Mouse (Mus musculus): ENCODE results near the gene Mical3. TPM values are rescaled to one million over a fixed set of nuclear protein-coding genes. Genes with fewer than 3 reads are reported as not detected.

Gene Mical3
- 12.8 and 13.7 TPM in 2 replicates for polyA plus RNA-seq (2016; fragmentation: Nextera tagmentation; extraction: Ambion mirVana)

GRCm38 (mm10) chr6:121130773-121131172, at the start of gene Mical3:
Gene Mical3, minus strand, starts transcription at chr6:121130999.
- Histone ChIP-seq H3K27me3 (replicated peaks) (peaks cover 71% of the 10 kb centered on the region), H3K36me3 (no peaks in the 10 kb centered on the region), H3K9ac (peak within 1 kb of the TSS; percentile 55), H3K27ac (no peak within 1 kb of the TSS), H3K4me3 (peak within 1 kb of the TSS; percentile 51), H3K4me1 (peaks cover 19% of the 10 kb centered on the region), H3K9me3 (replicated peaks) (no peaks in the 10 kb centered on the region), H3K4me2 (peak within 1 kb of the TSS; percentile 85)
- 4% methylated on average over 17 of the region's 17 CpGs for WGBS (ENCODE audit: insufficient replicate concordance)
- no peak for ATAC-seq

GRCm38 (mm10) chr6:121179846-121180245, 49.0 kb upstream of the Mical3 start:
- Histone ChIP-seq H3K4me1 (peaks cover 25% of the 10 kb centered on the region), H3K9ac (no peak overlapping the region), H3K36me3 (no peaks in the 10 kb centered on the region), H3K9me3 (replicated peaks) (no peaks in the 10 kb centered on the region), H3K27ac (no peak overlapping the region), H3K4me2 (no peak overlapping the region), H3K27me3 (replicated peaks) (peaks cover 6% of the 10 kb centered on the region), H3K4me3 (no peak overlapping the region)
- 68% methylated on average over 7 of the region's 7 CpGs for WGBS (ENCODE audit: insufficient replicate concordance)
- ATAC-seq: no peak

- Histone ChIP-seq H3K36me3 (no peaks in the 10 kb centered on the region), H3K9ac (no peak overlapping the region), H3K27ac (no peak overlapping the region), H3K4me2 (no peak overlapping the region), H3K4me1 (peaks cover 17% of the 10 kb centered on the region), H3K4me3 (no peak overlapping the region), H3K27me3 (replicated peaks) (peaks cover 12% of the 10 kb centered on the region), H3K9me3 (replicated peaks) (no peaks in the 10 kb centered on the region)
- WGBS (ENCODE audit: insufficient replicate concordance): 48% methylated on average over 7 of the region's 7 CpGs
- ATAC-seq: no peak
Measured at GRCm38 (mm10) chr6:121178700-121179358, 48.0 kb upstream of the Mical3 start.

GRCm38 (mm10) chr6:121177118-121177708, 46.4 kb upstream of the Mical3 start:
- H3K9ac ChIP-seq: no peak overlapping the region
- H3K4me2 ChIP-seq: no peak overlapping the region
- no peak overlapping the region for H3K27ac ChIP-seq
- H3K27me3 ChIP-seq (replicated peaks): peaks cover 19% of the 10 kb centered on the region
- 67% methylated on average over 7 of the region's 7 CpGs for WGBS (ENCODE audit: insufficient replicate concordance)
- no peak overlapping the region for H3K4me3 ChIP-seq
- no peaks in the 10 kb centered on the region for H3K9me3 ChIP-seq (replicated peaks)
- no peaks in the 10 kb centered on the region for H3K36me3 ChIP-seq
- peaks cover 13% of the 10 kb centered on the region for H3K4me1 ChIP-seq
- ATAC-seq: 0 out of 2 replicates have a peak, but pooled peaks have one; percentile 17

- Histone ChIP-seq H3K4me1 (peaks cover 13% of the 10 kb centered on the region), H3K27ac (no peak overlapping the region), H3K4me3 (no peak overlapping the region), H3K9ac (no peak overlapping the region), H3K27me3 (replicated peaks) (peaks cover 24% of the 10 kb centered on the region), H3K9me3 (replicated peaks) (no peaks in the 10 kb centered on the region), H3K4me2 (no peak overlapping the region), H3K36me3 (no peaks in the 10 kb centered on the region)
- ATAC-seq: no peak
- WGBS (ENCODE audit: insufficient replicate concordance): 39% methylated on average over 4 of the region's 4 CpGs
Measured at GRCm38 (mm10) chr6:121176731-121177098, 45.9 kb upstream of the Mical3 start.

GRCm38 (mm10) chr6:121176011-121176730, 45.4 kb upstream of the Mical3 start:
- H3K9ac ChIP-seq: no peak overlapping the region
- H3K27me3 ChIP-seq (replicated peaks): peaks cover 28% of the 10 kb centered on the region
- H3K27ac ChIP-seq: no peak overlapping the region
- no peak overlapping the region for H3K4me2 ChIP-seq
- 35% methylated on average over 14 of the region's 14 CpGs for WGBS (ENCODE audit: insufficient replicate concordance)
- no peak overlapping the region for H3K4me3 ChIP-seq
- no peaks in the 10 kb centered on the region for H3K9me3 ChIP-seq (replicated peaks)
- H3K4me1 ChIP-seq: peaks cover 13% of the 10 kb centered on the region
- no peaks in the 10 kb centered on the region for H3K36me3 ChIP-seq
- no peak for ATAC-seq

GRCm38 (mm10) chr6:121174761-121175160, 44.0 kb upstream of the Mical3 start:
- Histone ChIP-seq H3K27me3 (replicated peaks) (peaks cover 28% of the 10 kb centered on the region), H3K4me1 (peaks cover 13% of the 10 kb centered on the region), H3K4me2 (no peak overlapping the region), H3K27ac (no peak overlapping the region), H3K9ac (no peak overlapping the region), H3K4me3 (no peak overlapping the region), H3K36me3 (no peaks in the 10 kb centered on the region), H3K9me3 (replicated peaks) (no peaks in the 10 kb centered on the region)
- 76% methylated on average over 6 of the region's 6 CpGs for WGBS (ENCODE audit: insufficient replicate concordance)
- ATAC-seq: no peak

- WGBS (ENCODE audit: insufficient replicate concordance): 55% methylated on average over 5 of the region's 5 CpGs
- ATAC-seq: no peak
- Histone ChIP-seq H3K9ac (no peak overlapping the region), H3K4me3 (no peak overlapping the region), H3K27ac (no peak overlapping the region), H3K4me2 (no peak overlapping the region), H3K36me3 (no peaks in the 10 kb centered on the region), H3K27me3 (replicated peaks) (peaks cover 28% of the 10 kb centered on the region), H3K9me3 (replicated peaks) (no peaks in the 10 kb centered on the region), H3K4me1 (peaks cover 13% of the 10 kb centered on the region)
Measured at GRCm38 (mm10) chr6:121173471-121173870, 42.7 kb upstream of the Mical3 start.

DNA sequence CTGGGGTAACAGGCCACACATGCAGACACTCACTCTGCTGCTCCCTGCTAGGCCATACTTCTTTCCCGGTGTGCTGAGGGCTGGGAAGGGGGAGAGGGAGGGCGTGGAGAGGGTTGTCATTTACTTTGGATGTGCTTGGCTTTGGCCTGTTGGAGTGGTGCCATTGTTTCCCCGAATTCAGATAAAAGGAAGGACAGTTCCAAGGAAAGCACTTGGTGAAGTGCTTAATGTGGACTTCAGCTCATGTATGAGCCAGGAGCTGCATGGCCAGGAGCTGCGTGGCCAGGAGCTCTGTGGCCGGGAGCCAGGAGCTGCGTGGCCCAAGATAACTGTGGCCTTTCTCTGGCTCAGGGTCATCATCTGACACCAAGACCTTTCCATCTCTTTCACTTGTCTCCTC, 40.3 kb upstream of the Mical3 start:
- Histone ChIP-seq H3K4me3 (no peak overlapping the region), H3K4me1 (peaks cover 2% of the 10 kb centered on the region), H3K9me3 (replicated peaks) (no peaks in the 10 kb centered on the region), H3K4me2 (no peak overlapping the region), H3K27me3 (replicated peaks) (peaks cover 36% of the 10 kb centered on the region), H3K36me3 (no peaks in the 10 kb centered on the region), H3K27ac (no peak overlapping the region), H3K9ac (no peak overlapping the region)
- WGBS (ENCODE audit: insufficient replicate concordance): 70% methylated on average over 6 of the region's 6 CpGs
- no peak for ATAC-seq

- H3K4me3 ChIP-seq: no peak overlapping the region
- H3K9ac ChIP-seq: no peak overlapping the region
- no peak overlapping the region for H3K27ac ChIP-seq
- H3K4me2 ChIP-seq: no peak overlapping the region
- H3K4me1 ChIP-seq: peaks cover 8% of the 10 kb centered on the region; the same call in 1 of the 2 replicates
- H3K27me3 ChIP-seq (replicated peaks): peaks cover 27% of the 10 kb centered on the region
- ATAC-seq: no peak
- WGBS (ENCODE audit: insufficient replicate concordance): 57% methylated on average over 7 of the region's 7 CpGs
- H3K36me3 ChIP-seq: no peaks in the 10 kb centered on the region
- no peaks in the 10 kb centered on the region for H3K9me3 ChIP-seq (replicated peaks)
Measured at GRCm38 (mm10) chr6:121167381-121167975, 36.7 kb upstream of the Mical3 start.

GRCm38 (mm10) chr6:121166098-121166552, 35.3 kb upstream of the Mical3 start:
- Histone ChIP-seq H3K4me3 (no peak overlapping the region), H3K27me3 (replicated peaks) (peaks cover 17% of the 10 kb centered on the region), H3K27ac (no peak overlapping the region), H3K9ac (no peak overlapping the region), H3K4me2 (0 out of 2 replicates have a peak overlapping the region, but pooled peaks have one; percentile 8), H3K36me3 (no peaks in the 10 kb centered on the region), H3K9me3 (replicated peaks) (no peaks in the 10 kb centered on the region), H3K4me1 (peaks cover 8% of the 10 kb centered on the region; the same call in 1 of the 2 replicates)
- 51% methylated on average over 10 of the region's 10 CpGs for WGBS (ENCODE audit: insufficient replicate concordance)
- ATAC-seq: peak; percentile 58

- H3K9ac ChIP-seq: no peak overlapping the region
- peaks cover 19% of the 10 kb centered on the region for H3K4me1 ChIP-seq
- H3K9me3 ChIP-seq (replicated peaks): no peaks in the 10 kb centered on the region
- WGBS (ENCODE audit: insufficient replicate concordance): 71% methylated on average over 12 of the region's 12 CpGs
- no peaks in the 10 kb centered on the region for H3K36me3 ChIP-seq
- H3K27me3 ChIP-seq (replicated peaks): peaks cover 26% of the 10 kb centered on the region
- H3K27ac ChIP-seq: no peak overlapping the region
- no peak for ATAC-seq
- H3K4me3 ChIP-seq: no peak overlapping the region
- H3K4me2 ChIP-seq: no peak overlapping the region
Measured at GRCm38 (mm10) chr6:121162616-121163015, 31.8 kb upstream of the Mical3 start.

Measured in liver, embryonic 12.5 days (tissue).